Mouse (Mus musculus) myocyte (in vitro differentiated cells): ENCODE measurements around the gene Vldlr.

ENCODE experiments used
- CEBPB ChIP-seq: IDR thresholded peaks from 2 replicates; pipeline ENCODE4 v1.6.1; 2011; ENCODE audit warnings: mild to moderate bottlenecking, moderate library complexity; ENCODE audit not compliant: poor library complexity, insufficient read depth, severe bottlenecking
- E2F4 ChIP-seq: IDR thresholded peaks from one replicate; pipeline ENCODE4 v1.6.1; 2011; ENCODE audit warnings: mild to moderate bottlenecking, control low read depth, moderate library complexity; ENCODE audit not compliant: insufficient read depth
- MAX ChIP-seq: IDR thresholded peaks from one replicate; pipeline ENCODE4 v1.6.1; 2011; ENCODE audit warnings: low read depth, mild to moderate bottlenecking, control low read depth
- MYOD1 ChIP-seq, 3 experiments: IDR thresholded peaks; one replicate each; pipeline ENCODE4 v1.6.1; 2011; ENCODE audit warnings: control low read depth in 2 of 3, low read depth in 2 of 3, mild to moderate bottlenecking in 2 of 3, moderate library complexity in 1 of 3; ENCODE audit not compliant: insufficient read length in 2 of 3, control insufficient read depth in 1 of 3
- MYOG ChIP-seq, 3 experiments: IDR thresholded peaks; one replicate each; pipeline ENCODE4 v1.6.1; 2011; ENCODE audit warnings: control low read depth in 2 of 3, low read depth in 2 of 3, mild to moderate bottlenecking in 2 of 3; ENCODE audit not compliant: insufficient read length in 2 of 3, control insufficient read depth in 1 of 3, insufficient read depth in 1 of 3
- POLR2A ChIP-seq: IDR thresholded peaks from one replicate; pipeline ENCODE4 v1.6.1; 2011; ENCODE audit warnings: low read depth, mild to moderate bottlenecking, control low read depth, moderate library complexity; ENCODE audit not compliant: insufficient read length
- POLR2AphosphoS2 ChIP-seq: IDR thresholded peaks from one replicate; pipeline ENCODE4 v1.6.1; 2011; ENCODE audit warnings: low read depth, control low read depth; ENCODE audit not compliant: insufficient read length
- SRF ChIP-seq: IDR thresholded peaks from one replicate; pipeline ENCODE4 v1.6.1; 2011; ENCODE audit warnings: low read depth; ENCODE audit not compliant: control insufficient read depth, insufficient read length
- TCF12 ChIP-seq: IDR thresholded peaks from one replicate; pipeline ENCODE4 v1.6.1; 2011; ENCODE audit warnings: mild to moderate bottlenecking, control low read depth; ENCODE audit not compliant: poor library complexity, insufficient read depth, severe bottlenecking
- TCF3 ChIP-seq: IDR thresholded peaks from one replicate; pipeline ENCODE4 v1.6.1; 2011; ENCODE audit warnings: low read depth, control low read depth; ENCODE audit not compliant: insufficient read length
- USF1 ChIP-seq: IDR thresholded peaks from one replicate; pipeline ENCODE4 v1.6.1; 2011; ENCODE audit warnings: low read depth, mild to moderate bottlenecking, control low read depth, moderate library complexity

DNA sequence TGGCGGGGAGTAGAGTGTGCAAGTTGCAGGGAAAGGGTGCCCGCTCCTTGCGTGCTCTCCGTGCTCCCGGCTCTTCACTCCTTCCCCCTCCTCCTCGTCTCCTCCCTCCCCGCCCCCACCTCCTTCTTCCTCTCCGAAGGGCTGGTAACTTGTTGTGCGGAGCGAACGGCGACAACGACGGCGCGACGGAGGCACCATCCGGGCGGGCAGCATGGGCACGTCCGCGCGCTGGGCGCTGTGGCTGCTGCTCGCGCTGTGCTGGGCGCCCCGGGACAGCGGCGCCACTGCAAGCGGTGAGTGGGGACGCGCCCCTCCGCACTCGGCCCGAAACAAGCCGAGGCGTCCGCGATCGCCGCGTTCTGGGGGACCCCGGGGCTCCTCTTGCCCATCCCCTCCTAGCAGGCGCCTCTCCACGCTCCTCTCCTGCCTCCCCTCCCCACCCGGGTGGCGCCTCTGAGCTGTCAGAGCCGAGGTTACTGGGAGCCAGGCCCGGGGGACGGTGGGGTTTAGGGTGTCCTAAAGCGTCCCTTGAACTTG is 1.2 kb downstream of the Vldlr start:
- no peak for TF ChIP-seq USF1
- no peak for TF ChIP-seq MAX
- no peak for TF ChIP-seq MYOG (IDR thresholded peaks at IDR 0.05; ENCODE audit: control insufficient read depth in 1 of 3, insufficient read depth in 1 of 3, insufficient read length in 2 of 3, low read depth in 2 of 3)
- TF ChIP-seq POLR2A, result peak; percentile 52
- no peak for TF ChIP-seq SRF
- TF ChIP-seq POLR2AphosphoS2, result no peak
- no peak for TF ChIP-seq TCF3
- TF ChIP-seq E2F4, result no peak
- TF ChIP-seq CEBPB, result no peak
- no peak for TF ChIP-seq TCF12
- TF ChIP-seq MYOD1 (IDR thresholded peaks at IDR 0.05; ENCODE audit: control insufficient read depth in 1 of 3, insufficient read length in 2 of 3, low read depth in 2 of 3), result no peak
